Mouse (Mus musculus) activated CD4-positive, CD25-positive, alpha-beta regulatory T cell, adult 9 weeks (primary cell): ENCODE results near the gene Gm10190. TPM values are rescaled to one million over a fixed set of nuclear protein-coding genes. Genes with fewer than 3 reads are reported as not detected.

Experiments
- polyA plus RNA-seq: library from polyadenylated mRNA; unstranded; fragments of 100-300 nt; shearing (Covaris generic); gene quantifications from one replicate; pipeline ENCODE4 v1.2.1, GENCODE M21; 2017

The Gm10190 gene
- polyA plus RNA-seq: not detected

GRCm38 (mm10) chr17:80372989-80373725 is at the start of gene Gm10190:
Gene Gm10190, minus strand, starts transcription at chr17:80373541.

Other genes with a start within 250 kb of the Gm10190 start
- gene Galm, start 246.1 kb downstream of the Gm10190 start, polyA plus RNA-seq: 67.6 TPM
- gene Srsf7, start 166.2 kb downstream of the Gm10190 start, polyA plus RNA-seq: 553 TPM
- gene Ttc39d, start 166.1 kb downstream of the Gm10190 start, polyA plus RNA-seq: not detected
- 14.2 TPM for gene Gemin6, start 149.1 kb downstream of the Gm10190 start, polyA plus RNA-seq
- gene Morn2, start 83.3 kb downstream of the Gm10190 start, polyA plus RNA-seq: 3.3 TPM
- gene Dhx57, start 83.1 kb downstream of the Gm10190 start, polyA plus RNA-seq: 34.1 TPM
- not detected for gene Arhgef33, start 66.1 kb downstream of the Gm10190 start, polyA plus RNA-seq
- gene Sos1, start 106.9 kb upstream of the Gm10190 start, polyA plus RNA-seq: 2.6 TPM
- 0.78 TPM for gene Cdkl4, start 204.3 kb upstream of the Gm10190 start, polyA plus RNA-seq